In genomic region chr14:121347134-121347533, GRCm38 (mm10) we compare ENCODE assay signal across 18 mouse cellular contexts. TPM values are rescaled to one million over a fixed set of nuclear protein-coding genes. Genes with fewer than 3 reads are reported as not detected.
DNase-seq lines count a peak whose midpoint lies in the region; ATAC-seq and TF ChIP-seq lines count a peak whose summit lies in the region.
"Had no signal": no experiment of that assay in that cellular context is flagged by ENCODE, and none has a peak within 500 bp of the region (broad histone marks: within the 10 kb centered on the region; RNA-seq: fewer than 3 reads in every experiment).

No protein-coding gene starts in this region.

- no peaks in the 10 kb centered on the region for H3K36me3 ChIP-seq in heart, embryonic 10.5 days
- no peaks in the 10 kb centered on the region for H3K36me3 ChIP-seq in kidney, postnatal 0 days (ENCODE audit: insufficient read depth, low read length)
- H3K36me3 ChIP-seq in kidney, embryonic 15.5 days: no peaks in the 10 kb centered on the region; the same call in 1 of the 2 replicates
- H3K36me3 ChIP-seq: embryonic facial prominence, embryonic 10.5 days; forebrain, embryonic 15.5 days; hindbrain, embryonic 15.5 days; limb, embryonic 15.5 days; stomach, embryonic 15.5 days had no signal

- no peaks in the 10 kb centered on the region for H3K9me3 ChIP-seq in heart, embryonic 10.5 days
- H3K9me3 ChIP-seq in kidney, postnatal 0 days (replicated peaks; ENCODE audit: low read length): no peaks in the 10 kb centered on the region
- H3K9me3 ChIP-seq in kidney, embryonic 15.5 days (replicated peaks): no peaks in the 10 kb centered on the region
- H3K9me3 ChIP-seq: embryonic facial prominence, embryonic 10.5 days; forebrain, embryonic 15.5 days; hindbrain, embryonic 15.5 days; limb, embryonic 15.5 days; stomach, embryonic 15.5 days had no signal

- H3K27me3 ChIP-seq in heart, embryonic 10.5 days (ENCODE audit: insufficient read depth, poor library complexity, severe bottlenecking): no peaks in the 10 kb centered on the region
- no peaks in the 10 kb centered on the region for H3K27me3 ChIP-seq in kidney, postnatal 0 days (ENCODE audit: insufficient read depth, low read length)
- H3K27me3 ChIP-seq in kidney, embryonic 15.5 days: no peaks in the 10 kb centered on the region
- H3K27me3 ChIP-seq: forebrain, embryonic 15.5 days; hindbrain, embryonic 15.5 days; limb, embryonic 15.5 days; Patski; stomach, embryonic 15.5 days had no signal

- peaks cover 80% of the 10 kb centered on the region for H3K4me1 ChIP-seq in heart, embryonic 10.5 days
- peaks cover 34% of the 10 kb centered on the region for H3K4me1 ChIP-seq in kidney, postnatal 0 days (replicated peaks; ENCODE audit: insufficient read depth, low read length)
- peaks cover 76% of the 10 kb centered on the region for H3K4me1 ChIP-seq in kidney, embryonic 15.5 days

- intact Hi-C loops in gastrocnemius, postnatal 14 days (cut with DNase I; ENCODE audit: low total_unique reads): no loop called here
- intact Hi-C loops in heart, postnatal 14 days (cut with DNase I): no loop called here

- no peak overlapping the region for H3K27ac ChIP-seq in heart, embryonic 10.5 days
- peak overlapping the region; percentile 6; the same call in 1 of the 2 replicates for H3K27ac ChIP-seq in kidney, postnatal 0 days
- no peak overlapping the region for H3K27ac ChIP-seq in kidney, embryonic 15.5 days
- H3K27ac ChIP-seq: embryonic facial prominence, embryonic 10.5 days; forebrain, embryonic 15.5 days; hindbrain, embryonic 15.5 days; limb, embryonic 15.5 days; stomach, embryonic 15.5 days had no signal

- no peak overlapping the region for H3K4me2 ChIP-seq in kidney, postnatal 0 days (ENCODE audit: low read length)
- H3K4me2 ChIP-seq in kidney, embryonic 15.5 days: no peak overlapping the region
- H3K4me2 ChIP-seq: forebrain, embryonic 15.5 days; hindbrain, embryonic 15.5 days; limb, embryonic 15.5 days; midbrain, embryonic 11.5 days; stomach, embryonic 15.5 days had no signal

- DNase-seq in gastrocnemius, adult 18-20 months (ENCODE audit: low spot score): peak; percentile 34
- no peak for DNase-seq in gastrocnemius, postnatal 14 days
- peak; percentile 37 to 47 for DNase-seq in heart, postnatal 14 days
- no peak for DNase-seq in heart, embryonic 10.5 days (ENCODE audit: low spot score)
- no peak for DNase-seq in kidney, postnatal 0 days (ENCODE audit: low spot score)
- DNase-seq in adrenal gland, postnatal 36 days: peak; percentile 61 to 66
- no peak for DNase-seq in MN1 (ENCODE audit: low spot score)
- DNase-seq: gastrocnemius, postnatal 36 days; left cerebral cortex, postnatal 4 days; right cerebral cortex, adult 18-20 months had no signal

- TF ChIP-seq CTCF in kidney, postnatal 0 days (IDR thresholded peaks at IDR 0.05; ENCODE audit: low read depth): no peak

- no peak overlapping the region for H3K4me3 ChIP-seq in heart, embryonic 10.5 days
- no peak overlapping the region for H3K4me3 ChIP-seq in kidney, postnatal 0 days (replicated peaks; ENCODE audit: low read depth, low read length)
- no peak overlapping the region for H3K4me3 ChIP-seq in kidney, embryonic 15.5 days (replicated peaks)
- H3K4me3 ChIP-seq: embryonic facial prominence, embryonic 10.5 days; forebrain, embryonic 15.5 days; hindbrain, embryonic 15.5 days; limb, embryonic 15.5 days; stomach, embryonic 15.5 days had no signal

- WGBS in heart, embryonic 10.5 days: 83% methylated on average over 10 of the region's 10 CpGs
- WGBS in kidney, postnatal 0 days: 82% methylated on average over 10 of the region's 10 CpGs
- 89% methylated on average over 10 of the region's 10 CpGs for WGBS in kidney, embryonic 15.5 days

- ATAC-seq in kidney, postnatal 0 days (replicated peaks; ENCODE audit: low FRiP score, low read depth): no peak
- no peak for ATAC-seq in kidney, embryonic 15.5 days (replicated peaks; ENCODE audit: low FRiP score)
- ATAC-seq: forebrain, embryonic 15.5 days; Patski had no signal

- no peak overlapping the region for H3K9ac ChIP-seq in kidney, postnatal 0 days (ENCODE audit: low read depth, low read length)
- H3K9ac ChIP-seq in kidney, embryonic 15.5 days: no peak overlapping the region
- H3K9ac ChIP-seq: forebrain, embryonic 15.5 days; hindbrain, embryonic 15.5 days; limb, embryonic 15.5 days; stomach, embryonic 15.5 days had no signal

RNA-seq across cellular contexts. Expression of gene Stk24, which starts 32.7 kb away (rescaled TPM):
- 10 to 100 TPM; 27.9 to 31.2 TPM for total RNA-seq in gastrocnemius, adult 18-20 months (2021)
- 10 to 100 TPM; 24.7 to 29.7 TPM for total RNA-seq in gastrocnemius, postnatal 14 days (2021)
- 10 to 100 TPM; 68.0 to 69.3 TPM for total RNA-seq in heart, postnatal 14 days (2021)
- polyA plus RNA-seq in heart, embryonic 10.5 days (2016; fragmentation: Nextera tagmentation; extraction: Ambion mirVana): 37.9 and 39.8 TPM in 2 replicates
- polyA plus RNA-seq in kidney, postnatal 0 days (2015; fragmentation: Nextera tagmentation; extraction: Ambion mirVana): 33.2 and 36.6 TPM in 2 replicates
- 37.9 and 39.3 TPM in 2 replicates for polyA plus RNA-seq in kidney, embryonic 15.5 days (2015; fragmentation: Nextera tagmentation; extraction: Ambion mirVana)
- total RNA-seq in adrenal gland, postnatal 36 days (2021): 100 to 1,000 TPM; 104 to 108 TPM

Comparison
In these comparisons a context has a peak if more than half of its experiments do, and no peak if none do; other contexts are left out.
1. DNase-seq: peak in gastrocnemius, adult 18-20 months (single experiment), heart, postnatal 14 days (2 of 2) and adrenal gland, postnatal 36 days (2 of 2); none in gastrocnemius, postnatal 14 days (single experiment), heart, embryonic 10.5 days (single experiment), kidney, postnatal 0 days (single experiment) and MN1 (single experiment).